Mouse (Mus musculus): Measurements from ENCODE around the gene Cadm2. TPM values are rescaled to one million over a fixed set of nuclear protein-coding genes. Genes with fewer than 3 reads are reported as not detected.
A peak's percentile ranks its signal among the peaks of the same experiment; 100 is the strongest.

Cadm2 gene
- polyA plus RNA-seq, 1 experiment from 2014 or later, result 9.2 TPM

DNA sequence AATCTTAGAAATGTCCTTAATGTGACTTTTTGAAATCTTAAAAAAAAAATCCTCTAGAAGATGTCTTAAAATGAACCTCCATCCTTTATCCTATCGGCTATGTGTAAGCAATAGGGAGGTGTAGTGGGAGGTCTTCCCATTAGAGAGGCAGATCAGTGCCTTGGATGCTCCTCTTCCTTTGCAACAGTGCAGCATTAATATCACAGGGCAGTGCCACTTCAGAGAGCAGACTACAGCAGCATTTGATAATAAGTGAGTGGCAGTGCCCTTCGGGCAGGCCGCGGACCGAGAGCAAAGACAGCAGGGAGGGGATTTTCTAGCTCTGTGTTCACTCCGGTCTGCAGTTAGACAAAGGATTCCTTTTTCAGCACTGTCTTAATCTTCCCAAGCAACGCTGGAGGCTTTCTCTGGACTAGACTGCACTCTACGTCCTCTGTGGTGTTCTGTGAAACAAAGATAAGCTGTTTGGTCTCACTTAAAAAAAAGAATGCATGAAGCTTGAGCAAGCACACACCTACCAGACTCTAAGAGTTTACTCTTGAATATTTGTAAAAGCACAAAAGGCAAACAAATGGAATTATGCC, 514.1 kb downstream of the Cadm2 start:
- Histone ChIP-seq H3K27me3 (no peaks in the 10 kb centered on the region), H3K9ac (replicated peaks) (no peak overlapping the region), H3K27ac (replicated peaks) (peak overlapping the region; percentile 1; the same call in 1 of the 2 replicates), H3K9me3 (no peaks in the 10 kb centered on the region), H3K4me3 (no peak overlapping the region), H3K36me3 (no peaks in the 10 kb centered on the region), H3K4me2 (replicated peaks) (no peak overlapping the region), H3K4me1 (peaks cover 3% of the 10 kb centered on the region; the same call in 1 of the 2 replicates)
- WGBS, result 17% methylated on average over 8 of the region's 8 CpGs
- peak; percentile 49; the same call in 1 of the 2 replicates for ATAC-seq (ENCODE audit: low FRiP score, low read depth)

DNA sequence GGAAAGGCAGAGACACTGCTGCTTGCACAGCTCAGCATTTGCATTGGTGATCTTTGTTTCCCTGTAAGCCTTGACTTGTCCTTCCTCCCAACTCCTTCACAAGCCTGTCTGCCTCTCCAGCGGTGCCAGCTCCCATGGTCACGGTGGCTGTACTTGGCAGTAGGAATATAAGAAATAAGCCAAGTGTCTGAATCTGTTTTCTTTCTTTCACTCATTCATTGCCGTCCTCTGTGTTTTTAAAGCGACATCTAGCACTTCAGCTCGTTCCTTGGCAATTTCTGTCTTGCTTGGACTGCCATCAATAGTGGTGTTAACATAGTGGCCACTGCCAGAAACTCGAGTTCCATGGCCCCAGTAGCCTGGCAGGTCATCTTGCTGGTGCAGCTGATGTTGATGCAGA, 524.0 kb downstream of the Cadm2 start:
- H3K4me1 ChIP-seq, result no peaks in the 10 kb centered on the region
- no peaks in the 10 kb centered on the region for H3K27me3 ChIP-seq
- H3K9me3 ChIP-seq, result no peaks in the 10 kb centered on the region
- WGBS, result 80% methylated on average over 6 of the region's 6 CpGs
- ATAC-seq (ENCODE audit: low FRiP score, low read depth), result no peak
- H3K27ac ChIP-seq (replicated peaks), result no peak overlapping the region
- no peak overlapping the region for H3K9ac ChIP-seq (replicated peaks)
- H3K36me3 ChIP-seq, result no peaks in the 10 kb centered on the region
- no peak overlapping the region for H3K4me3 ChIP-seq
- H3K4me2 ChIP-seq (replicated peaks), result no peak overlapping the region

DNA sequence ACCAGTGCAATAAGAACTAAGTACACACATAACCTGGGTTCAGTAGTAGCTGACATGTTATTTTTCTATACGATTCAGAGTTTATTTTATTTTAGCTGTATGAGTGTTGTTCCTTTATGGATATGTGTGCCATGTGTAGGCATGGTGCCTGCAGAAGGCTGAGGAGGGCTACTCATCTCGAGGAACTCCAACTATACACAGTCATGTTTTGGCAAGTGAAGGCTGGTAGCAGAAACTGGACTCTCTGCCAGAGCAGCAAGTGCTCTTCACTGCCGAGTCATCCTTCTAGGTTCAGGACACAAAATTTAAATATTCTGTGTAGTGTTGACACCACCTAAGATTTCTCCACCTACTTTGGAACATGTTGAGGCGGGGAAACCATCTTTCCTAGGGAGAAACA, 524.8 kb downstream of the Cadm2 start:
- Histone ChIP-seq H3K9ac (replicated peaks) (no peak overlapping the region), H3K27ac (replicated peaks) (no peak overlapping the region)
- ATAC-seq (ENCODE audit: low FRiP score, low read depth), result no peak

GRCm38 (mm10) chr16:67089747-67090146, 531.0 kb downstream of the Cadm2 start:
- H3K9ac ChIP-seq (replicated peaks), result no peak overlapping the region
- no peak overlapping the region for H3K4me3 ChIP-seq
- H3K4me2 ChIP-seq (replicated peaks), result no peak overlapping the region
- no peaks in the 10 kb centered on the region for H3K9me3 ChIP-seq
- no peak overlapping the region for H3K27ac ChIP-seq (replicated peaks)
- 0 out of 2 replicates have a peak, but pooled peaks have one; percentile 16 for ATAC-seq (ENCODE audit: low FRiP score, low read depth)
- no peaks in the 10 kb centered on the region for H3K36me3 ChIP-seq
- no peaks in the 10 kb centered on the region for H3K27me3 ChIP-seq
- WGBS, result 76% methylated on average over 3 of the region's 3 CpGs
- H3K4me1 ChIP-seq, result no peaks in the 10 kb centered on the region

More for the DNA sequence above, 524.8 kb downstream of the Cadm2 start:
- Histone ChIP-seq H3K4me3 (no peak overlapping the region), H3K27me3 (no peaks in the 10 kb centered on the region), H3K9me3 (no peaks in the 10 kb centered on the region), H3K4me1 (no peaks in the 10 kb centered on the region), H3K4me2 (replicated peaks) (no peak overlapping the region), H3K36me3 (no peaks in the 10 kb centered on the region)
- WGBS, result 87% methylated on average over 4 of the region's 4 CpGs

DNA sequence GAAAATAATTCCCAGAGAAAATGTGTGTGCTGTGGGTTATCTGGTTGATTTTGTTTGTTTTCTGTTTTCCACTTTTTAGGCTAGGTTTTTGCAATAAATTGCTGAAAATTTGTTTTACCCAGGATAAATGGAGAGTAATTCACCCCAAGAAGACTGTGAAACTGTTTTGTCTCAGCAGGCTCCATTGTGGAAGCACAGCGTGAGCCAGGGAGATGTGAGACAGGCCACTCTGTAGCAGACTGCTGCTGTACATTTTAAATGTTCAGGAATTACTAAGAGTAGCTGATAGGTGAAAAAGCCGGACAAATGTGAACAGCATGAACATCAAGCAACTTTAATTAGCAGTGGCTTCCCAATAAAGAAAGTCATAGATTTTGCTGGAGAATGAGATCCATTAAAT, 541.4 kb downstream of the Cadm2 start:
- Histone ChIP-seq H3K4me1 (no peaks in the 10 kb centered on the region), H3K9ac (replicated peaks) (no peak overlapping the region), H3K36me3 (no peaks in the 10 kb centered on the region), H3K27ac (replicated peaks) (no peak overlapping the region), H3K27me3 (no peaks in the 10 kb centered on the region), H3K4me2 (replicated peaks) (no peak overlapping the region), H3K9me3 (no peaks in the 10 kb centered on the region), H3K4me3 (no peak overlapping the region)
- 49% methylated on average over 2 of the region's 2 CpGs for WGBS
- ATAC-seq (ENCODE audit: low FRiP score, low read depth), result no peak

DNA sequence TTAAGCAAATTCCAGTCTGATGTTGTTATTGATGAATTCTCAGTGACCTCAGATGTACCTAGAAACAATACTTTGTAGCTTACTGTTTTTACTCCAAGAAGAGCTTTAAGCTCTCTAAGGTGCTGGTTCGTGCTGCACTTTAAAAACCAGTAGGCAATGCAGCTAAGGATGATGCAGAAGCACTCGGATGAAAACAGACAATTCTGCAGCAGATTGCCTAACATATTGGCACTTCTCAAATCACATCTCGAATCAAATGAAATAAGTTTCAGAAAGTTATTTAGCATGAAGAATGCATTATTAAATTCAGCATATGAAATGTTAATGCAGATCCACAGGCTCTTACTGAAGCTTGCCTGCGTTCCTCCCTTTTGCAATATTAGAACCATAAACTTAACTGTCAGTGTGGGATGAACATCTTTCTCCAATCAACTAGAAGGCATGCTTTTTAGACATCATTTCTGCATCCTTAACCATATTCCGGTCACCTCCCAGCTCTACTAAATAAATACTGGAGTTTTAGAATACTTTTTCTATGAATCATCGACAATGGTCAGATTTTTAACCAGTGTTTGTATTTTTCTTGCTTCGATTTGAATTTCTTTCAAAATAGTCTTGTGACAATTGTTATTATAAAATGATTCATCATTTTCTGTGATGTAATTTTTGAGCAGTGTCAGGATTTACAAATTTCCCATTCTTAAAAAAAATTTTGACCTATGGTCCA, 544.4 kb downstream of the Cadm2 start:
- 86% methylated on average over 7 of the region's 7 CpGs for WGBS
- H3K9ac ChIP-seq (replicated peaks), result no peak overlapping the region
- no peak for ATAC-seq (ENCODE audit: low FRiP score, low read depth)

DNA sequence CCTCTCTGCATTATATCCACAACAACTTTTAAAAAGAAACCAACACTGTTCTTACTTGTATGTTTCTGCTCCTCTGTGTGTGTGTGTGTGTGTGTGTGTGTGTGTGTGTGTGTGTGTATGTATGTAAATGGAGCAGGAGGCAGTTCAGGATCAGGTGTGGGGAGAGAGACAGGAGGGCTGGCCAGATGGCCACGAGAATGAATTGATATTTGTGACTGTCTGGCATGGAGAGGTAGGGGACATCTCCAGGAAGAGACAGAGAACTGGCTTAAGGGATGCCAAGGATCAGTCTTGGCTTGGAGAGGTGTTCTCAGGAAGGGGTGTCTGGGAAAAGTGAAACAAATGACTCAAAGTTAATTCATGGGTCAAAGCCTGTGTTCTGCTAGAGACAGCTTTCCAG, 552.2 kb downstream of the Cadm2 start:
- H3K4me2 ChIP-seq (replicated peaks), result no peak overlapping the region
- H3K4me1 ChIP-seq, result no peaks in the 10 kb centered on the region
- no peaks in the 10 kb centered on the region for H3K27me3 ChIP-seq
- H3K4me3 ChIP-seq, result no peak overlapping the region
- no peaks in the 10 kb centered on the region for H3K36me3 ChIP-seq
- H3K9me3 ChIP-seq, result no peaks in the 10 kb centered on the region
- 53% methylated on average over 1 of the region's 1 CpGs for WGBS
- no peak overlapping the region for H3K9ac ChIP-seq (replicated peaks)
- no peak overlapping the region for H3K27ac ChIP-seq (replicated peaks)
- ATAC-seq (ENCODE audit: low FRiP score, low read depth), result no peak

More for the DNA sequence above, 544.4 kb downstream of the Cadm2 start:
- Histone ChIP-seq H3K4me3 (no peak overlapping the region), H3K27me3 (no peaks in the 10 kb centered on the region), H3K9me3 (no peaks in the 10 kb centered on the region), H3K36me3 (no peaks in the 10 kb centered on the region), H3K27ac (replicated peaks) (no peak overlapping the region), H3K4me1 (no peaks in the 10 kb centered on the region), H3K4me2 (replicated peaks) (no peak overlapping the region)

DNA sequence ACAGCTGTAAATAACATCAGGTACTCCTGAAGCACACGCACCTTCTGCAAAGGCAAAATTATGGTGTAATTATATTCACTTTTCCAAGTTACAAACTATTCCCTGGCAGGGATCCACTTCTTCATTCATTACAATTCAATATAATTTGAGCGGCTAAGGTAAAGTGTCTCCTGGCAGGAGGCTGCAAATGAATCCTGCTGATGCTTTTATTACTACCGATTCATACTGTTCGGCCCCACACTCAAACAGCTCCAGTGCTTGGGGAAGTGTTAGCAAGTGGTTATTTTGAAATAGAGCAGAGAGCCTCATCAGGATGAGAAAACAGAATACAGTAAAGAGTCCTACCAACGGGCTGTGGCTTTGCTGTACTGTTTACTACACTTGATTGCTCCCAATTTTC, 589.8 kb downstream of the Cadm2 start:
- Histone ChIP-seq H3K4me1 (no peaks in the 10 kb centered on the region), H3K4me3 (no peak overlapping the region), H3K4me2 (replicated peaks) (no peak overlapping the region), H3K27me3 (no peaks in the 10 kb centered on the region), H3K36me3 (no peaks in the 10 kb centered on the region), H3K27ac (replicated peaks) (no peak overlapping the region), H3K9me3 (no peaks in the 10 kb centered on the region), H3K9ac (replicated peaks) (no peak overlapping the region)
- no peak for ATAC-seq (ENCODE audit: low FRiP score, low read depth)
- WGBS, result 85% methylated on average over 5 of the region's 5 CpGs

GRCm38 (mm10) chr16:67019856-67020255, 600.9 kb downstream of the Cadm2 start:
- ATAC-seq (ENCODE audit: low FRiP score, low read depth), result no peak
- Histone ChIP-seq H3K27me3 (no peaks in the 10 kb centered on the region), H3K9ac (replicated peaks) (no peak overlapping the region), H3K27ac (replicated peaks) (no peak overlapping the region), H3K4me3 (no peak overlapping the region), H3K4me2 (replicated peaks) (no peak overlapping the region), H3K9me3 (no peaks in the 10 kb centered on the region), H3K36me3 (no peaks in the 10 kb centered on the region), H3K4me1 (no peaks in the 10 kb centered on the region)
- 82% methylated on average over 1 of the region's 1 CpGs for whole genome bisulfite sequencing

DNA sequence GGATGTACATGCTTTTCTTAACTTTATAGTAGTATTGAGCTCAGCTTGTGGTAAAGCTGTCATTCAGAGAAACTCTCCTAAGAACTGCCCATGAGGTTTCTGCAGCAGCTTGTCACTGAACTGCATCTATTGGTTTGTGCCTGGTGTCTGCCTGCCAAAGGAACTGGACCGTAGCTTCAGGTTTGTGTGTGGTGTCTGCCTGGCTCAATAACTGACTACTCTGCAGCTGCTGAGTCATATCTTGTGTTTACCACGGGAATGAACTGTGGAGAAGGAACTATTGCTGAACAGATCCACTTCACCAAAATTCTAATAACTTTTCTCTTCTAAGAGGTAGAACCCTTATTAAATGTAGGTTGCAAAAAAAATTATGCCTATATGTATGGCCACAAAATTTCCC, 603.0 kb downstream of the Cadm2 start:
- Histone ChIP-seq H3K9me3 (no peaks in the 10 kb centered on the region), H3K9ac (replicated peaks) (no peak overlapping the region), H3K27ac (replicated peaks) (no peak overlapping the region), H3K4me1 (no peaks in the 10 kb centered on the region), H3K36me3 (no peaks in the 10 kb centered on the region), H3K4me3 (no peak overlapping the region), H3K4me2 (replicated peaks) (no peak overlapping the region), H3K27me3 (no peaks in the 10 kb centered on the region)
- WGBS, result 85% methylated on average over 2 of the region's 2 CpGs
- ATAC-seq (ENCODE audit: low FRiP score, low read depth), result no peak

DNA sequence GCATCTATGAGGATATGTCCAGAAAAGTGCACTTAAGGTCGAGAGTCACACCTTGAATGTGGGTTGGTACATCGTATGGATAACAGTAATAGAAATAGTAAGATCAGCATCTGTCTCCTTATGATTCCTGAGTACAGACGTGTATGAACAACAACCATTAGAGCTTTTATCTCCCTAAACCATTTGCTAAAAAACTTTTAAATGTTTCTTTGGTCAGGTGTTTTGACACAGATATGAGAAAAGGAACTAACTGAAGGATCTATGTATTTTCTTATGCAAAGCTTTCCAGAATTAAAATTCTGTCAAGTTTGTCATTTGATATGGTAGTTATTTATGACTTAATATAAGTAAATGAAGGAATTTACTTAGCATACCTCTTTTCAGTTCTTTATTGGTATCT, 617.5 kb downstream of the Cadm2 start:
- no peaks in the 10 kb centered on the region for H3K9me3 ChIP-seq
- H3K9ac ChIP-seq (replicated peaks), result no peak overlapping the region
- no peak overlapping the region for H3K4me3 ChIP-seq
- no peak overlapping the region for H3K27ac ChIP-seq (replicated peaks)
- H3K27me3 ChIP-seq, result no peaks in the 10 kb centered on the region
- WGBS, result 79% methylated on average over 3 of the region's 3 CpGs
- no peaks in the 10 kb centered on the region for H3K36me3 ChIP-seq
- H3K4me2 ChIP-seq (replicated peaks), result no peak overlapping the region
- no peaks in the 10 kb centered on the region for H3K4me1 ChIP-seq
- ATAC-seq (ENCODE audit: low FRiP score, low read depth), result no peak

GRCm38 (mm10) chr16:67001707-67002106, 619.0 kb downstream of the Cadm2 start:
- H3K9ac ChIP-seq (replicated peaks), result no peak overlapping the region
- WGBS, result 68% methylated on average over 4 of the region's 4 CpGs
- no peak for ATAC-seq (ENCODE audit: low FRiP score, low read depth)
- H3K4me3 ChIP-seq, result no peak overlapping the region
- no peaks in the 10 kb centered on the region for H3K36me3 ChIP-seq
- no peaks in the 10 kb centered on the region for H3K4me1 ChIP-seq
- no peaks in the 10 kb centered on the region for H3K27me3 ChIP-seq
- no peak overlapping the region for H3K4me2 ChIP-seq (replicated peaks)
- no peak overlapping the region for H3K27ac ChIP-seq (replicated peaks)
- no peaks in the 10 kb centered on the region for H3K9me3 ChIP-seq

All from midbrain, embryonic 12.5 days (tissue).